Mouse (Mus musculus): ENCODE results near the gene Lims1. TPM values are rescaled to one million over a fixed set of nuclear protein-coding genes. Genes with fewer than 3 reads are reported as not detected.
"Not testable (repeated sequence)": the region's sequence is repeated elsewhere in the genome, so short reads cannot be mapped to it uniquely, and the experiment has no call there.

The Lims1 gene
- polyA plus RNA-seq, 1 experiment = 38.8 TPM

- WGBS = 91% methylated on average over 8 of the region's 8 CpGs
- Histone ChIP-seq H3K27me3 (ENCODE audit: control insufficient read depth, insufficient read depth, low read length) (no peaks in the 10 kb centered on the region), H3K4me3 (ENCODE audit: control insufficient read depth, insufficient read depth, low read length) (no peak overlapping the region), H3K4me1 (replicated peaks; ENCODE audit: control insufficient read depth, insufficient read depth, low read length) (0 out of 2 replicates have a peak, but pooled peaks cover 2% of the 10 kb centered on the region), H3K27ac (ENCODE audit: control insufficient read depth, insufficient read depth, low read length) (no peak overlapping the region), H3K36me3 (ENCODE audit: control insufficient read depth, insufficient read depth, low read length) (no peaks in the 10 kb centered on the region)
- TF ChIP-seq CTCF (IDR thresholded peaks at IDR 0.05; ENCODE audit: borderline replicate concordance, control insufficient read depth, extremely low read depth, insufficient read depth, low read length, poor library complexity) (no peak), POLR2A (IDR thresholded peaks at IDR 0.05; ENCODE audit: control insufficient read depth, extremely low read depth, insufficient read depth, low read length, poor library complexity) (no peak)
- no peak for DNase-seq
Measured at GRCm38 (mm10) chr10:58328517-58329108, 5.3 kb downstream of the Lims1 start.

DNA sequence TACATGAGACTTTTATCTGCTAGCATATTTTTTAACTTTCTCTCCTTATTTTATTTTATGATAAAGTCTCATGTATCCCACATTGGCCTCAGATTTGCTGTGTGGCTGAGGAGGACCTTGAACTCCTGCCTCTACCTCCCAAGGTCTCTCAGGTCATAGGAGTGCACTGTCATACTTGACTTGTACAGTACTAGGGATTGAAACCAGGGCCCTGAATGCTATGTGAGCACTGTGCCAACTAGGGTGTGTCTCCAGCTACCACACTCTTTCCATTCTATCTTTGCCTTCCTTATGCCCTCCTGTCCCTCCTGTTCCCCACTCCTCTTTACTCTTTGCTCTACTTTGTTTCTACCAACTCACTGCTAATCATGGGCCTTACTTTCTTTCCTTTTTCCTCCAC lies 7.4 kb downstream of the Lims1 start:
- Histone ChIP-seq H3K27ac (ENCODE audit: control insufficient read depth, insufficient read depth, low read length) (no peak overlapping the region), H3K36me3 (ENCODE audit: control insufficient read depth, insufficient read depth, low read length) (no peaks in the 10 kb centered on the region)
- TF ChIP-seq CTCF (IDR thresholded peaks at IDR 0.05; ENCODE audit: borderline replicate concordance, control insufficient read depth, extremely low read depth, insufficient read depth, low read length, poor library complexity) (no peak), POLR2A (IDR thresholded peaks at IDR 0.05; ENCODE audit: control insufficient read depth, extremely low read depth, insufficient read depth, low read length, poor library complexity) (no peak)

GRCm38 (mm10) chr10:58331741-58332140 lies 8.5 kb downstream of the Lims1 start:
- TF ChIP-seq CTCF (IDR thresholded peaks at IDR 0.05; ENCODE audit: borderline replicate concordance, control insufficient read depth, extremely low read depth, insufficient read depth, low read length, poor library complexity) (no peak), POLR2A (IDR thresholded peaks at IDR 0.05; ENCODE audit: control insufficient read depth, extremely low read depth, insufficient read depth, low read length, poor library complexity) (no peak)
- no peaks in the 10 kb centered on the region for H3K27me3 ChIP-seq (ENCODE audit: control insufficient read depth, insufficient read depth, low read length)
- H3K36me3 ChIP-seq (ENCODE audit: control insufficient read depth, insufficient read depth, low read length) = no peaks in the 10 kb centered on the region
- H3K27ac ChIP-seq (ENCODE audit: control insufficient read depth, insufficient read depth, low read length) = no peak overlapping the region
- H3K4me3 ChIP-seq (ENCODE audit: control insufficient read depth, insufficient read depth, low read length) = no peak overlapping the region
- DNase-seq = no peak
- H3K4me1 ChIP-seq (replicated peaks; ENCODE audit: control insufficient read depth, insufficient read depth, low read length) = 0 out of 2 replicates have a peak, but pooled peaks cover 1% of the 10 kb centered on the region

More for the DNA sequence above, 7.4 kb downstream of the Lims1 start:
- Histone ChIP-seq H3K27me3 (ENCODE audit: control insufficient read depth, insufficient read depth, low read length) (no peaks in the 10 kb centered on the region), H3K4me1 (replicated peaks; ENCODE audit: control insufficient read depth, insufficient read depth, low read length) (0 out of 2 replicates have a peak, but pooled peaks cover 2% of the 10 kb centered on the region), H3K4me3 (ENCODE audit: control insufficient read depth, insufficient read depth, low read length) (no peak overlapping the region)
- DNase-seq = no peak

DNA sequence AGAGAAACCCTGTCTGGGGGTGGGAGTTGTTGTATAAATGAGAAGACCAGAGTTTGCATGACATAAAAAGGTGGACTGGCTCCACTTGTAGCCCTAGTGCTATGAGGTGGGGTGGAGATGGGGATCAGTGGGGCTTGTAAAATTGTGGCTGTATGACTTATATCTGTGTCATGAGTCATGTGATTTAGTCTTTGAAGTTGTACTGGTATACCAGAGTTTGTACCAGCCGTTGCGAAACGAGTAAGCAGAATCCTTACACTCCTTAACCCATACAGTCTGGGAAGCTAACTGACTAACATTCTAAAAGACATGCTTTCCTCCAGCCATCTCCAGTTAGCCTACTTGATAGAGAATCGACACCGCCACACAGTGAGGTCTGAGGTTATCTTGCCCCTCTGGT lies 10.1 kb downstream of the Lims1 start:
- Histone ChIP-seq H3K4me3 (ENCODE audit: control insufficient read depth, insufficient read depth, low read length) (no peak overlapping the region), H3K27me3 (ENCODE audit: control insufficient read depth, insufficient read depth, low read length) (no peaks in the 10 kb centered on the region), H3K4me1 (replicated peaks; ENCODE audit: control insufficient read depth, insufficient read depth, low read length) (no peaks in the 10 kb centered on the region), H3K27ac (ENCODE audit: control insufficient read depth, insufficient read depth, low read length) (no peak overlapping the region), H3K36me3 (ENCODE audit: control insufficient read depth, insufficient read depth, low read length) (no peaks in the 10 kb centered on the region)
- TF ChIP-seq CTCF (IDR thresholded peaks at IDR 0.05; ENCODE audit: borderline replicate concordance, control insufficient read depth, extremely low read depth, insufficient read depth, low read length, poor library complexity) (no peak), POLR2A (IDR thresholded peaks at IDR 0.05; ENCODE audit: control insufficient read depth, extremely low read depth, insufficient read depth, low read length, poor library complexity) (no peak)
- 87% methylated on average over 5 of the region's 5 CpGs for WGBS
- no peak for DNase-seq

DNA sequence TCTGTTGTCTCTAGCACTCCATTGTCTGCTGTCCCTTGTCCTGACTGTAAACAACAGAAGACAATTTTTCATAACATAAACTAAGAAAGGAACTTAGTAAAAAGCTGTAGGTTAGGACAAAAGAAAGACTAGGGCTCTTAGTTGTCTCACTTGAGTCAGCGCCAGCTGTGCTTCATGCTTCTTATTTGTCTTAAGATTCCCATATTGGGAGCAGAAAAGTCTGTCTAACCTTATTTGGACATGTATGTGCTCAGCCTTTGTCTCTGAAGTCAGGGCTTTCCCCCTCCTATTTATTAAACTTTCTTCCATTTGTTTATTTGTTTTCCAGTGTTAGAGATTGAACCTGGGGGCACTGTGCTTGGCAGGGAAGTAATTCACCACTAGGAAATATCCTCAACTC lies 12.9 kb downstream of the Lims1 start:
- TF ChIP-seq CTCF (IDR thresholded peaks at IDR 0.05; ENCODE audit: borderline replicate concordance, control insufficient read depth, extremely low read depth, insufficient read depth, low read length, poor library complexity) (no peak), POLR2A (IDR thresholded peaks at IDR 0.05; ENCODE audit: control insufficient read depth, extremely low read depth, insufficient read depth, low read length, poor library complexity) (no peak)

GRCm38 (mm10) chr10:58337091-58337490 lies 13.8 kb downstream of the Lims1 start:
- 96% methylated on average over 4 of the region's 4 CpGs for WGBS
- H3K4me3 ChIP-seq (ENCODE audit: control insufficient read depth, insufficient read depth, low read length); H3K4me1 ChIP-seq (replicated peaks; ENCODE audit: control insufficient read depth, insufficient read depth, low read length); H3K27me3 ChIP-seq (ENCODE audit: control insufficient read depth, insufficient read depth, low read length); DNase-seq; H3K36me3 ChIP-seq (ENCODE audit: control insufficient read depth, insufficient read depth, low read length); H3K27ac ChIP-seq (ENCODE audit: control insufficient read depth, insufficient read depth, low read length): not testable (repeated sequence)

More for the DNA sequence above, 12.9 kb downstream of the Lims1 start:
- H3K4me3 ChIP-seq (ENCODE audit: control insufficient read depth, insufficient read depth, low read length) = no peak overlapping the region
- no peaks in the 10 kb centered on the region for H3K27me3 ChIP-seq (ENCODE audit: control insufficient read depth, insufficient read depth, low read length)
- 100% methylated on average over 1 of the region's 1 CpGs for WGBS
- no peak overlapping the region for H3K27ac ChIP-seq (ENCODE audit: control insufficient read depth, insufficient read depth, low read length)
- no peaks in the 10 kb centered on the region for H3K36me3 ChIP-seq (ENCODE audit: control insufficient read depth, insufficient read depth, low read length)
- H3K4me1 ChIP-seq (replicated peaks; ENCODE audit: control insufficient read depth, insufficient read depth, low read length) = no peaks in the 10 kb centered on the region
- DNase-seq = no peak

DNA sequence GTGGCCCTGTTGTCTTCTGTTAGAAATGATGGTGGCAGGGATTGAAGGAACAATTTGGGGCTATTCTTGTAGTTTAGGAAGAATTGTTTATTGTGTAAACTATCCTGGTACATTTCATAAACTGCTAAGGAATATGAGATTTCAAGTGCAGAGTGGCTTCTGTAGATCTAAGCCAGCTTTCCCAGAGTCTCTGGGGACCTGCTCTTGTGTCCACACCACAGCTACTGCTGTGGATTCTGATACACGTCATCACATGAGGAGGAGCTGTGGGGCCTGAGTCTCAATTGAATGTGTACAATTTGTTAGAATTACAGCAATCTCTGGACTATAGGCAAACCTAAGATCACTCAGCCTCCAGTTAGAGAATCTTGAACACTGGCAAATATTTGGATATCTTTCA lies 15.3 kb downstream of the Lims1 start:
- WGBS = 77% methylated on average over 1 of the region's 1 CpGs
- TF ChIP-seq POLR2A (IDR thresholded peaks at IDR 0.05; ENCODE audit: control insufficient read depth, extremely low read depth, insufficient read depth, low read length, poor library complexity) (no peak), CTCF (IDR thresholded peaks at IDR 0.05; ENCODE audit: borderline replicate concordance, control insufficient read depth, extremely low read depth, insufficient read depth, low read length, poor library complexity) (no peak)
- no peaks in the 10 kb centered on the region for H3K36me3 ChIP-seq (ENCODE audit: control insufficient read depth, insufficient read depth, low read length)
- no peak overlapping the region for H3K4me3 ChIP-seq (ENCODE audit: control insufficient read depth, insufficient read depth, low read length)
- no peaks in the 10 kb centered on the region for H3K27me3 ChIP-seq (ENCODE audit: control insufficient read depth, insufficient read depth, low read length)
- H3K4me1 ChIP-seq (replicated peaks; ENCODE audit: control insufficient read depth, insufficient read depth, low read length) = peaks cover 11% of the 10 kb centered on the region
- DNase-seq = no peak
- H3K27ac ChIP-seq (ENCODE audit: control insufficient read depth, insufficient read depth, low read length) = no peak overlapping the region

Data from thymus, adult 2 months (tissue).